Mouse (Mus musculus): ENCODE measurements around the gene Bcr. TPM values are rescaled to one million over a fixed set of nuclear protein-coding genes. Genes with fewer than 3 reads are reported as not detected.
"Not testable (repeated sequence)": the region's sequence is repeated elsewhere in the genome, so short reads cannot be mapped to it uniquely, and the experiment has no call there.

Bcr gene
- polyA plus RNA-seq (2012; rRNA removed) = 35.5 and 39.5 TPM in 2 replicates

DNA sequence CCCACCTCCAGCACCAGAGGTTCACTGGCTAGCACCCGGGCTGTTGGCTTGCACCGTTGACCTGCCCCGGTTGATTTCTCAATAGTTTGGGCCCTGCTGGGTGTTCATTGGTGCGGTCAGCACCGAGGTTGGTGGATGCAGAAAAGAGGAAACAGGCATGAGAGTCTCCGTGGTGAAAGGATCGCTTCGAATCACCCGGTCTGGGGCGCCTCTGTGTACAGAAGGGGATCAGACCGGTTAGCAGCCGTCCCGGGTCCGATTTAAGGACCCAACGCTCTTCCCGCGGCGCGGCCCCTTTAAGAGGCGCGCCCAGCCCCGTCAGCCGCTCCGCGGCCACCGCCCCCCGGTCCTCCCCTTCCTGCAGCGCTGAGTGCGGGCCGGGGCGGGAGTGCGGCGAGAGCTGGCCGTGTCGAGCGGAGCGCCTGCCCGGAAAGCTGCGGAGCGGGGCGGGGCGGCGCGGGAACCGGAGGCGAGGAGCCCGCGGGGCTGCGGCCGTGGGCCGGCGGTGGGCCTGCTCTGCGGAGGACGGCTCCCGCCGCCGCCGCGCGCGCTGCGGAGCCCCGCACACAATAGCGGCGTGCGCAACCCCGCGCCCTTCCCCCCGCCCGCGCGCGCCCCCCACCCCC, at the start of gene Bcr:
Gene Bcr, plus strand, starts transcription at position 376 of the 626 bp plus-strand sequence.
- DNase-seq (ENCODE audit: low spot score) = peak; percentile 75

DNA sequence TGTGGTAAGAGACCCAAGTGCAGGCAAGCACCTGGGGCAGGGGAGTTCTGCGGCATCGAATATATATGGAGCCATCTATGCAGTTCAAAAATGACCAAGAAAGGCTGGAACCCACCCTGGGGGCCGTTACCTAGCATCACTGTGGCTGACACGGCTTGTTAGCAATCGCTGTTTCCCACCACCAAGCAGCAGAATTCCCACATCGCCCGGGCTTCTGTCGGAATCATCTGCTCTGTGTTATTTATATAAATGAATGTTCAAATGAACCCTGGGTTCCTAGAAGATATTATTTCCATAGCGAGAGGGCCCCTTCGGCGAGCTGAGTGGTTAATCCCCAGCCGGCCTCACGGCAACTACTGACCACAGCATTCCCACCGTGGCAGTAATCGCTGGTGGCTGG, 49.7 kb upstream of the Bcr start:
- no peak for DNase-seq (ENCODE audit: low spot score)

DNA sequence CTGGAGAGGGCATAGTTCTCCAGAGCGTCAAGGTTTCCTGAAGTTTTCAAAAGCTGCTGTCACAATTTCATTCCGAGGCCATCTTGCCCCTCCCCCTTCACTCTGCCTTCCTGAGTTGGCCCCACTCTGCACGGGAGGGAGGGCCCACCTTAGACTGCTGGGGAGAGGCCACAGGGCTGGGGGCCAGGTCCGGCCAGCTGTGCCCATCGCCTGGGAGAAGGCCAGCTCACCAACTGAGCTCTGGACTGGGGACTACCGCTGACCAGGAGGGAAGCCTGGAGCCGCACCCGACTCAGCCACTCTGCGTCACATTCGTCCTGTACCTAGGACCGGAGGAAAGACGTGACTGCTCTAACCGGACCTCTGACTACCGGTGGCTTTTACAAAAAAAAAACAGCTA, 44.9 kb upstream of the Bcr start:
- no peak for DNase-seq (ENCODE audit: low spot score)

DNA sequence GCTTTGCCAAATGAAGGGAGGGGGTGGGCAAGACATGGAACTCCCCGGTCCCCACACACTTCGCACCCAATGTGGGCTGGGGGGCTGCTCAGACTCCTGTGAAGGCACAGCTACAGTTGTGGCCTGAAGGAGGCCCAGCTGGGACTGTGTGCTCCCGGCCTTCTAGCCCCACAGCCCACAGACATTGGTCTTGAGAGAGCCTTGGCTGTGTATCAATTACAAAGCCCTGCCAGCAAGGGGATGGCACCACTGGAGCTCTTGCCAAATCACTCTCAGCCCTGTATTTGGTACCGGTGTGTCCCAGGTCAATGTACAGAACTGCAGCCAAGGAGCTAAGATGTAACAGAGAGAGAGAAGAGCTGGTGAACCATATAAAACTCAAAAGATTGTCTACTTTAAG, 43.9 kb upstream of the Bcr start:
- DNase-seq (ENCODE audit: low spot score) = no peak

DNA sequence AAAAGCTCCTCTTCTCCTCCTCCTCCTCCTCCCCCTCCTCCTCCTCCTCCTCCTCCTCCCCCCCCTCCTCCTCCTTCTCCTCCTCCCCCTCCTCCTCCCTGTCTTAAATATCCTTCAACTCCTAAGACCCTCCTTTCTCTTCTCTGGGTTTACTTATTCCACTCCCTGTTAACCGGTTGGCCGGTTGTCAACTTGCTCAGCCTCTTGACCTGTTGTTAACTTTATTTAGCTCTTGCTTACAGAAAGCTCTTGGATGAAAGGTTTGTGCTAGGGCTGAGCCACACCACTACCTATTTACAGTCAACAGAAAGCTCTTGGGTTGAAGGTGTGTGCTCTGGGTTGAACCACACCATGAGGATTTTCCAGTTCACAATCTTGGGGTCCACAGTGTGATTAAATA, 40.1 kb upstream of the Bcr start:
- DNase-seq (ENCODE audit: low spot score) = no peak

DNA sequence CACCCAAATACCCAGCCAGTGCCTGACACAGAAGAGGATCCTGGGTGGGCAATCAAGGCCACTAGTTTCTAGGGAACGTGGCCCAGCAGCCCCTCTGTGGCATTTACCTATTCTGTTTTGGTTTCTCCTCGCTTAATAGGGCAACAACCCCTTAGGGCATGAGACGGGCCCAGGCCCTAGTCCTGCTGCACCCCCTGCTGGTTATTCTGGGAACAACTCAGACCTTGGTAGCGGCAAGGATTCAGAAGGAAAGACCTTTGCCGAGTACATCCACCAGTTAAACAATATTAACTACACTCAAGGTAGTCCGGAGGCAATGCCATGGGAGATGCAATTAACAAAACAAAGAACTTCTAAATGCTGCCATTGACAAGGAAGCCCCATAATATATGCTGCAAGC, 39.3 kb upstream of the Bcr start:
- DNase-seq (ENCODE audit: low spot score) = peak; percentile 57

DNA sequence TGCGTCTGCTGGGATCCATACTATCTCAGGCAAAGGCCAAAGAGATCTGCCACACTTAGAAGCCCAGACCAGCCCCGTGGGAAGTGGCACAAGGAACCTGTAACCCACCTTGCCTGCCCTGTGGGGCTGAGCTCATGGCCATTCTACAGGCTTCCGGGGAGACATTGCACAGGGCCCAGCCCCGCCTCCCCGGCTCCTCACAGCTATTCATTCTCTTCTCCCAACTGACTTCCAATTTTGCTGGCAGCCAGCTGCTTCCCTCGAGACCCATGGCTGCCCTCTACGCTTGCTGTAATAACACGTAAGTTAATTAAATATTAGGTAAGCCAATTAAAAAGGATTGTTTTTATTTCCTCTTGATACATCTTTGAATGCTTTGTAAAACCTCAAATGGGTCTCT, 33.9 kb upstream of the Bcr start:
- DNase-seq (ENCODE audit: low spot score) = no peak

DNA sequence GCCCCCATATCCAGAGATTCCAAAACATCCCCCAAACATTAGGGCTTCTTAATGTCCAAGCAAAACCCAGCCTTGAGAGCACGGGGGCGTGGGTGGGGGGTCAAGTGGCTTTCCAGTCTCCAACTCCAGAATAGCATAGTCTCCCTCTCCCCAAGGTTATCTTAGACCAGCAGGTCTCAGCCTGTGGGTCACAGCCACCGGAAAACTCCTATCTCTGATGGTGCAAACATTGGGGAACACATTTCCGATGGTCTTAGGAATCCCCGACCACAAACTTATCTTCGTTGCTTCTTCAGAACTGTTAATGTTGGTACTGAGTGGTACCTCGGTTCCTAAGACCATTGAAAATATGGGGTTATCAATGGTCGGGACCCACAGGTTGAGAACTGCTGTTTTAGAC, 31.6 kb upstream of the Bcr start:
- DNase-seq (ENCODE audit: low spot score) = no peak

DNA sequence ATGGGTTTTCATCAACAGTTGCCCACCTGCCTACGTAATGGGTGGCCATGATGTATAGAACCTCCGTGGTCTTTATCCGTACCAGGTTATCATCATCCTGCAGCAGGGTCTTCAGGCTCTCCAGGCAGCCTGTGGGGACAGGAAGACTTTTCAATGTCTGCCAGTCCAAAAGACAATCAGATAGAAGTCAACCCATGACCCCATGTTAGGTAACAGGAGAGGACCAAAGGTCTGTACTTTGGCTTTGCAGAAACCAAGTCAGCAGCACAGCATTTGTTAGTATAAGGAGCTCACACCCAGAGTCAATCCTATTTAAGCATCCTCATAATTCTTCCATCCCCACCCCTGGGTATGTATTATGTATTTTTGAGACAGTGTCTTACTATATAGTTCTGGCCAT, 30.7 kb upstream of the Bcr start:
- no peak for DNase-seq (ENCODE audit: low spot score)

DNA sequence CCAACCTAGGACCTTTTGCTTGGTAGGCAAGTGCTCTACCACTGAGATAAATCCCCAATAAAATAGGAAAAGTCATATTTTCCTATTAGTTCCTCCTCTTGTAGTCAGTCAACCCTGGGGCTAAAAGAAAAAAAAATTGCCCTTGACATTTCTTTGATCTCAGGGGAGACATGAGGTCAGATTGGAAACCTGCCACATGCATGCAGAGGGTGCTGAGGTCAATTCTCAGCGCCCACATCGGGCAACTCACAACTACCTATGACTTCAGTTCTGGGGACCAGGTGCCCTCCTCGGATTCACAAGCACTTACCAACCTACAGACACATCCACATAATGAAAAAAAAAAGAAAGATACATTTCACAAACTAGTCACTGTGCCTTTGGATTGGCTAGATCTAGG, 30.2 kb upstream of the Bcr start:
- no peak for DNase-seq (ENCODE audit: low spot score)

DNA sequence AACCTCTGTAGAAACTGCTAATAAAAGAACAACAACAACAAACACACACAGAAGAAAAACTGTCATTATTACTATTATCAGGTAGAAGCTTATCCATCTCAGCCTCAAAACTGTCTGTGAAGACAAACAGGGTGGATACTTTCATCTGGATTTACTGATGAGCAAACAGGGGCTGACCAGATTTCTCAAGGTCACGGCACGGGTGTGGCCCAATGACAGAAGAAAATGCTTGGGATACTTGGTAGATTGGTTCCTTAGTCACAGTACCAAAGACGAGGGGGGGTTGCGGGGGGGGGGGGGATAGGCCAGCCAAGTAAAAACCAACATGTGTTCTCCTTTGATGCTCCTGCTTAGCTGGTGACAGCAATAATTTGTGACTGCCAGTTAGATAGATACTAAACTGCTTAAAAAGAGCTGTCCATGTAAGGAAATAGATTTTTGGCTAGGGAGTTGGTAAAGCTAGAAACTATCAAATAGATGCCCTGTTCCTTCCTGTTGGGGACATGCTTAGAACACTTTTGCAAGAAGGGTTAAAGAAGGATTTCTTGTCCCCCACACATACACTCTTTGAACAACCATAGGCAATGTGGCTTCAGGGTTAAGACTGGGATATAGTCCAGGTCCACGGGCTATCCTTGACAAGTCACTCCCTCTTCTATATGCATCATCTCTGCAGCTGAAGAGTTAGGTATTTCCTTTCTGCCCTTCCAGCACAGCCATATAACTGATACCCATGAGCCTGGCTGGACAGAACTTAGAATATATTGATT, 28.9 kb upstream of the Bcr start:
- DNase-seq (ENCODE audit: low spot score) = no peak

DNA sequence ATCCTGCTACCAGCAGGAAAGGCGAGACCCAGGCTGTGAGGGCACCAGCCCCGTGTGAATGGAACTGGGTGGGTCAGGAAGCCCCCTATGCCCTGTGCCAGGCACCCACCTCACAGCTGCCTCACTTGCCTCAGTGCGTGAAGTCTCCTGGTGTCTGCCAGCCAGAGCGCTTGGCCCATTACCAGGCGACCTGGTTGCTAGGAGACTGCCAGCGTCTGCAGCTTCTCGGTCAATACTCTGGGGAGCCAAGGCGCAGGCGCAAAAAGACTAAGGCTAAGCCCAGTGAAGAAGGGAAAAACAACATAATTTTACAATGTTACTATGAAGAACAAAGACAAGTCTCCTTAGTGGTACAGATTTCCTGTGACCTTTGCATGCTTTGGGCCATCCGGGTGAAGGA, 28.0 kb upstream of the Bcr start, which contains the start of gene Rsph14:
Gene Rsph14, minus strand, starts transcription at position 192 of the 400 bp plus-strand sequence.
- no peak for DNase-seq (ENCODE audit: low spot score)

DNA sequence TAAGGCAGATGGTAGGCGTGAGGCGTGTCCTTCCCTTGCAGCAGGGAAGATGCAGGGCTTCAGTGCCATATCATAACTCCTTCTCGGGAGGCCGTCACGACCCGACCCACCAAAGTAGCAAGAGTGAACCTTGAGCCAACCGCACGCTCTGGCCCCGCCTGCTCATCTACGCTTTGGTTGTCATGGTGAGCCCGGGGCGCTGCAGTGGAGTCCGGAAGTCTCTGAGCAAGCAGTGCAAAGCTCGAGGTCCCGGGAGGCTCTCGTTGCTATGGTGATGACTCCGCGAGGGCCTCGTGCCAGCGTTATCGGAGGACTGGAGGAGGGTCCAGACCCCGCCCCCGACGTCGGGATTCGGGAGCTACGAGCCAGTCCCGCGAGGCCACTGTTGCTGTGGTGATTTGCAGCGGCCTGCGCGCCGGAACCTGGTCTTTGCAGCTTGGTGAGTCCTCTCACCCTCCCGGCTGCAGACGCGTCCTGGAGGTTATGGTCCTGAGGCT, 23.5 kb upstream of the Bcr start, which contains the start of gene Rab36:
Gene Rab36, plus strand, starts transcription at position 176 of the 497 bp plus-strand sequence.
- DNase-seq (ENCODE audit: low spot score) = peak; percentile 61

DNA sequence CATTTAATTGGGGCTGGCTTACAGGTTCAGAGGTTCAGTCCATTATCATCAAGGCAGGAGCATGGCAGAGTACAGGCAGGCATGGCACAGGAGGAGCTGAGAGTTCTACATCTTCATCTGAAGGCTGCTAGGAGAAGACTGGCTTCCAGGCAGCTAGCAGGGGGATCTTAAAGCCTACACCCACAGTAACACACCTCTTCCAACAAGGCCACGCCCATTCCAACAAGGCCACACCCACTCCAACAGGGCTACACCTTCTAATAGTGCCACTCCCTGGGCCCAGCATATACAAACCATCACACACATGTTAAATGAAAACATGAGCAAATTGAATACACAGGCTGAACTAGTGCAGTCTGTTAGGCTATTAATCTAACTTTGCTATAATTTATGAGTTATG, 18.3 kb upstream of the Bcr start:
- DNase-seq (ENCODE audit: low spot score) = not testable (repeated sequence)

DNA sequence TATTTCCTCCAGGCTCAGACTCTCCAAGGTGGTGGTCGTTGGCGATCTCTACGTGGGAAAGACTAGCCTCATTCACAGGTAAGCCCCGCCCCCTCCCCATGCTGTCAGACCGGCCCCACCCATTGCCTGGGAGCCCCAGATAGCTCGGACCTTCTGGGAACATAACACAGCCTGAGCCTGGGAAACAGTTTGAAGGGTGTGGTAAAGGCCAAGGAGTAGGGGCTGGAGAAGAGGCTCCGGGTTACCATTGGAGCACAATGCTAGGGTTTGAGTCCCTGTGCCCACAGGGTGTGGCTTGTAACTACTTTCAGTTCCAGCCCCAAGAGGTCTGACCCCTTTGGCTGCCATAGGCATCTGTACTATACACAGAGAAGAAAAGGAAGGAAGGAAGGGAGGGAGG, 15.9 kb upstream of the Bcr start:
- no peak for DNase-seq (ENCODE audit: low spot score)

DNA sequence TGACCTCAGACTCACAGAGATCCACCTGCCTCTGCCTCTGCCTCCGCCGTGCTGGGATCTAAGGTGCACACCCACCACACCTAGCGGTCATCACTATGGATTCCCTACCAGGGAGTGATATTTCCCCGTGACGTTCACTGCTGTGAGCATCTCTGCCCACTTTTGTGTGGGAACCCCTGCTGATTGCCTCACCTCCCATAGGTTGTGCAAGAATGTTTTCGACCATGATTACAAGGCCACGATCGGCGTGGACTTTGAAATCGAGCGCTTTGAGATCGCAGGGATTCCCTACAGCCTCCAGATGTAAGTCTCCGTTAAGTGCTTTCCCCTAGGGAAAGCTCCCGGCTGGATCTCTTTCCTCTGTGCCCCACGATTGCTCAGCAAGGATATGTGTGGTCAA, 14.6 kb upstream of the Bcr start:
- no peak for DNase-seq (ENCODE audit: low spot score)

DNA sequence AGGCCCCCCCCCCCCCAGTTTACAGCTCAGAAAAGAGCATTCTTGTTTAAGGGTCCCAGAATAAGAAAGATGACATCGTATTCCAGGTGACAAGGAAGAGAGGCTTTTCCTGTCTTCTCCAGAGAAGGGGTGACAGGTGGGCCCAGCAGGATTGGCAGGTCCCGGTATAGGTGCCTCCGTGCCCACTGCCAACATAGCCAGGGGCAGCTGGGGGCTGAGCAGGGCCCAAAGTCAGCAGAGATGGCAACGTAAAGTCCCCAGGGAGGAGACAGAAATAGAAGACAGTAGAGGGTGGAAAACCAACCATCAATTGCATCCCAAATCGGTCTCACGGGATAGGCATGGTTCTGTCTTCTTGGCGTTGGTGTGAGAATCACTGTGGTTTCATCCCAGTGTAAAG, 11.7 kb upstream of the Bcr start:
- DNase-seq (ENCODE audit: low spot score) = no peak

DNA sequence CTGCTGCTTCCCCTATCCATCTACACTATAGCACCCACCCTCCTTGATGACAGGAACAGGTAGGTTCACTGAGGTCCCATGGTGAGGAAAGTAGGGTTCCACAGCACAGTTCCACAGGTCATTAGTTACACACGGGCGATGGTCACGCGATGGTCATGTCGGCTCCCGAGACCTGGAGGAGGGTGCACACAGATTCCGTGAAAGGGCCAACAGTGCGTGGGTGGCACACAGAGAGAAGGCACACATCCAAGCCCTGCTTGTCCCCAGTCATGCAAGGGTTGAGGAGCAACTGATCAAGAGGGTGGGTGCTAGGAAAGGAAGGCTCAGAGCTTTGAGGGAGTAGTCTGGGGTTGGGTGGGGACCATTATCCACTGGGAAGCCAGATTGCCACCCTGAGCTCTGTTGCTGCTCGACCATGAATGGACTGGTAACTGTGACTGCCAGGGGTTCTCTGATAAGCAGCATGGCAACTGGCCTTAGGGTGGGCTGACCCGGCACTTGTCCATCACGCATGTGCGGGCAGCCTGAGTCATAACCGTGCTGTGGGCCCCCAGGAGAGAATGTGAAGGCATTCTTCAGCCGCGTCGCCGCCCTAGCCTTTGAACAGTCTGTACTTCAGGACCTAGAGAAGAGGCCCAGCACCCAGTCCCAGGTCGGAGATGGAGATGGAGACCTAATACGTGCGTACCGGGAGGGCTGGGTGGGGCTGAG, 8.9 kb upstream of the Bcr start:
- no peak for DNase-seq (ENCODE audit: low spot score)

DNA sequence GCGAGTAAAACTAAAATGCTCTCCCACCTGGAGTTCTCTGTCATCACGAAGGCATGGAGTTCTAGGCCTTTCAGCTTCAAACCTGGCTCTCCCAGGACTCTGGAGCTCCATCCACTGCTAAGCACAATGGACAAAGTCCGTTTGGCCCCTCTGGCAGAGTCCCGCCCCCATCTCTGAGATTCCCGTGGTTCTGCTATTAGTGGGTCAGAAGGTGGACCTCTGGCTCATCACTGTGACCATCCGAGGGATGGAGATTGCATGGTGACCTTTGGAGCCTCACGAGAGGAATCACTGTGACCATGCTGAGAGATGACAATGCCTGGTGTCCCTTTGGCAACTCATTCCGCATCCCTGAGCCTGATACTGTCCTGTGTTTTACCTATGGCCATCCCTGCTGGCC, 7.5 kb upstream of the Bcr start:
- DNase-seq (ENCODE audit: low spot score) = no peak

DNA sequence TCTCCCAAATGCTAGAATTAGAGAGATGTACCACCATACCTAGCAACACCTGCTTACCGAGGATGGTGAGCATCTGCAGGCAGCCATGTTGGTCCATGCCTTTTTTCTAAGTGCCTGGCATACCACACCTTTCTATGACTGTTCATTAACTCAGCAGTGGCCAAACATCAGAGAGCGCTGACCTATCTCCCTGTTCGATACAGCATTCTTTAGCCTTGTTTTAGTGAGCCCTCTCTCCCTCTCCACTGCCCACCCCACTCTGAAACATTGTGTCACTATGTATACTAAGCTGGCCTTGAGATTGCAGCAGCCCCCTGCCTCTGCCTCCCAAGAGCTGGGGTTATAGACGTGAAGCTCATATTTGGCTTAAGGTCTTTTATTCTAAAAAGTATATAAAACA, 6.7 kb upstream of the Bcr start:
- DNase-seq (ENCODE audit: low spot score) = no peak

DNA sequence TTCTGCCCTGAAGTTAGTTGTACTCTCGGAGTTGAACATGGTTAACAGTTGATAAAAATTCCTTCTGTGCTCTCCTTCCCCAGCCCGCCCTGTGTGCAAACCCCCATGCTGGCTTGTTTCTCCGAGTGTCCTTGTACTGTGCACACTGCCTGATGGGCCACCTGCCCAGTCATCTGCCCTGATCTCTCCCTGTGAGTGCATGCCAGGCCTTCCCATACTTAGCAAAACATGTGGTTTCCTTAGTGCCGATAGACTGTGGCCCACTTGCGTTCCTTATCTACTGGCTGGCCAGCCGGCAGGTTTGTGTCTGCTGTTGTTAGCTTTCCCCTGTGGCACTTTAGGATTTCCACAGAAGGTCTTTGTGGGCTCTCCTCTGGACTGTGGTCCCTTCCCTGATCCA, 6.3 kb upstream of the Bcr start:
- no peak for DNase-seq (ENCODE audit: low spot score)

DNA sequence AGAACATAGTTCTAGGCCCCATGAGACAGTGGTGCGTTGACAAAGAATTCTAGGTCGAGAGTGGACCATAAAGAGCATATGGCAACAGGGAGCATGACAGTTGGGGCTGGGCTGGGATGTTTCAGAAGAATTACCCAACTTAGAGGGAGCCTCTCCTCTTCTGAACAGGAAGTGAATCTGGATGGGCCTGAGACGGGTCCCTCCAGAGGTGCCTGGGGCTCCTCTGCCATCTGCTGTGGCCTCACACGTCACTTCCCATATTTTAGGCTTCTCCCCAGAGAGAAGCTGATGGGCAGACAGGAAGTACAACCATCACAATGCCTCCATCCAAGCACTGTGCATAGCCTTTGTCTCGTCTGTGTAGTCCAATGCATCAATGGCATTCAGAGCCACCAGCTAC, 4.7 kb upstream of the Bcr start:
- DNase-seq (ENCODE audit: low spot score) = no peak

DNA sequence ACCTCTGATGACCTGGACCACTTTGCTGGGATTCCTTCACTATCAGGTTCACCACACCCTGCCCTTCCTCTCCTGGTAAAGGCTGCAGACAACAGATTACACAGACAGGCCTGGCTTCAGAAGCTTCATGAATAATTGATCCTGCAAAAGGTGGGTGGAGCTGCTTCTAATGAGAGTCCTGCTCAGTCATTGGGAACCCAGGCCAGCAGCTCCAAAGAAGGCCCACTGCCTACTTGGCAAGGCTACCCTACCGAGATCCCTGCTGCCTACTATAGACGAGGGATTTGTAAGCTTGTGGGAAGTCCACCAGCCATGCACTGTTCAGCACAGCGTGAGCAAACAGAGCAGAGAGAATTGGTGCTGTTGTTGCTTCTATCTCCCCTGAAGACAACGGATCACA, 4.1 kb upstream of the Bcr start:
- no peak for DNase-seq (ENCODE audit: low spot score)
